Mouse (Mus musculus) left cerebral cortex, adult 11 months (tissue): ENCODE measurements around the gene Emx2.

Source experiments
- DNase-seq: peaks from one replicate; pipeline ENCODE4 v3.0.0; 2022; ENCODE audit warnings: low spot score

Gene Emx2

DNA sequence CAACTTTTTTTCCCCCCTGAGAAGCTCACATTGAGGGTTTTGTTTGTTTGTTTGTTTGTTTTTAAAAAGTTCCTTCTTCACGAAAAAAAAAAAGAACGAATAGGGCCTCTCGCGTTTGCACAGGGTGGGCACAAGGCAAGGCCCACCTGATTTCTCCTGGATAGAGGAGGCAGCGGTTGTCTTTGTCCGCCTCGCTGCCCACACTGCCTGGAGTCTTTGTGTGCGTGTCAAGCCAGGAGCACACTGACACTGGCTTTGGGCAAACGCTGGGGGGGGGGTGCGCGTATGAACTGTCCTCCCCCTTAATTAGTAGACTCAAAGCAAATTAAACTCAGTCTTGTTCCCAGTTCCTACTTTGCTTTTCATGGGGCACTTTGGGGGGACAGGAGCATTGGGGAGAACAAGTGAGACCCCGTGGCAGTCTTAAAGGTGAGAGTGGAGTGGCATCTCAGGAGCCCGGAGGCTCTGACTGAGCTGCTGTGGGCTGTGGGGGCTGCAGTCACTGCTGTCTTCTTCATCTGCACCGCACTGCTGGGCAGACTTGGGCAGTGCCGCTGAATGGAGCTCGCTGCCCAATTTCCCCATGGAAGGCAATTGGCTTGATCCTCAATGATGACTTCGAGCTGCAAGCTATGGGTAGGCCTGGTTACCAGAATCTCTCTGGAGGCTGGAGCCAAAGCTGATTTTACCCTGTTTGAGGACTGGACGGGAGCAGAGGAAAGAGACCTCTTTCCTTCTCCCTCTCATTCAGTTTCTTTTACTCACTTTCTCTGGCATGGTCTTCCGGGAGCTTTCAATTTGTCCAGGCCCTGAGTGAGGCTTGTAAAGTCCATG, 4.5 kb downstream of the Emx2 start:
- no peak for DNase-seq

DNA sequence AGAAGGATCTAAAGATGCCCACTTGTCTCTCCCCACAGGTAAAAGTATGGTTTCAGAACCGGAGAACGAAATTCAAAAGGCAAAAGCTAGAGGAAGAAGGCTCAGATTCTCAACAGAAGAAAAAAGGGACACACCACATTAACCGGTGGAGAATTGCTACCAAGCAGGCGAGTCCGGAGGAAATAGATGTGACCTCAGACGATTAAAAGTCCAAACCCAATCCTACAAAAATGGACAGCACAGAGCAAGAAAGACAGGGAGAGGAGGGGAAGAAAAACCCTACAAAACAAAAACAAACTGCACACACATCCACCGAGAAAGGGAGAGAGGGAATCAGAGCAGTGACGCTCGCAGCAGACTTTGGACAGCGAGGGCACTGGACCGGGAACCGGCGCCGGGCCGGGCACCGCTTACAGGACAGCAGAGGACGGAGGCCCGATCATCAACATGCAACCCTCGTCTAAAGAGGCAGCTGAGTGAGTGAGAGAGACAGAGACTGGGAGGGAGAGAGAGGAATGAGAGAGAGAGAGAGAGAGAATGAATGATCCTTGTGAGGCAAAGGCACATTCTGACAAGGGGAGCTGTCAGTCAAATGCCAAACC, 5.8 kb downstream of the Emx2 start:
- no peak for DNase-seq

DNA sequence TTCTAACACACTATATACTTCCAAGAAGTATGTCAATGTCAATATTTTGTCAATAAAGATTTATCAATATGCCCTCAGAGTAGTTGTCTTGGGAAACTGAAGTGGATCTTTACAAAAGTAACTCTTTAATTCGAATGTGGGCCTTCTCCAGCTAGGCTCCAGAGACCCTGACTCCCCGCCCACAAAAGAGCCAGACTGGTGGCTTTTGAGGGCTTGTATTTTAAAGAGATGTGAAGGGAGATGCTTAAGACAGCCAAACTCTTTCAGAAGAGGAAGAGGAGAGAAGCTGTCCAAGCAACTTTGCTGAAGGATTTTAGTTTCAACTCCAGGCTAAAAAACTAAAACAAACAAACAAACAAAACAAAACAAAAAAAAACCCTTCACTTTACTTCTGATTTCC, 7.1 kb downstream of the Emx2 start:
- DNase-seq: no peak

DNA sequence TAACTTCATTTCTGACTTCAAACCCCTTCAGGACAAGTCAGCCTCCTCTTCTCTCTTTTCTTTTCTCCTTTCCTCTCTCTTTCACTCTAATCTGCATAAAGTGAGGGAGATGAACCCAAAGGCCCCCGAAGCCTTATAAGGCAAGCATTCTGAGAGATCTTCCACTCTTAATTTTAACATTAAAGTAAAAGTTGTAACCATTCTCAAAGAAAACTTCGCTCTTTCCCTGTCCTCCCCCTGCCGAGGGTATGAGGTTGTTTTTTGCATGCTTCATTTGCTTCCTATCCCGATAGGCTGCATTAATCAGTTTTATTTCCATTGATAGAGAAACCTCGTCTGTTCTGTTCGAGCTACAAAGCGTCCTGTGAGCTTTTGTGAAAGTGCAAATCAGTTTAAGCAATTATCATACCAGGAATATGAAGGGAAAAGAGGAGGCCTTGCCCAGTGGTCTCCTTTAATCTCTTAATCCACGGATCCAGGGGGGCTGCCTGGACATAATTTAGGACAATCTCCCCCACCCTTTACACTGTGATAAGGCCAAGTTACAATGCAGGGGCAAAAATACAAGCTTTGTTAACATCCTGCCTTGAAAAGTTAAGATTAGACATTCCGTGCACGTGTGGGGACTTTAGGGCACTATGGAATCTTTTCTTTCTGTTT, 7.7 kb downstream of the Emx2 start:
- DNase-seq: no peak

DNA sequence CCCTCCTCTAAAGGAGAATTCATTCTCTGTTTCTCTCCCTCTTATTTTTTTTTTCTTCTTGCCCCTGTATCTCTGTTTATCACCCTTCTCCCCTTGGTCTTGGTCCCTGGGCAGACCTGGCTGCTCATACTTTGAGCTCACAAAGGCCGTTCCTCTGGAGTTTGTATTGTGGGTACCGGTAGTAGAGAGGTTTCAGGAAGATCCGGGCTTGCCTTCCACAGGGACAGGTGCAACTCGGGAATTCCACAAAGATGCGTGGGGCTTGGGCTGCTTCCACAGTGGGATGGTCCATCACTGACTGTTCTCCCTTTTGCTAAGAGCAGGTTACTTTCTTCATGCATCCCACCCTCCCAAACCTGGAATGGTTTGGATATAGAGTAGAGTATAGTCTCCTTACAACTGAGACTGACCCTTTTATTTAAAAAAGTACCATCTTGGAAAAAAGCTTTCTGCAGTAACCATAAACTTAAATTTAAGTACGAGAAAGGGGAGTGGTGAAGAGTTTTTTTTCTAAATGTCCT, 8.3 kb downstream of the Emx2 start:
- DNase-seq: no peak

DNA sequence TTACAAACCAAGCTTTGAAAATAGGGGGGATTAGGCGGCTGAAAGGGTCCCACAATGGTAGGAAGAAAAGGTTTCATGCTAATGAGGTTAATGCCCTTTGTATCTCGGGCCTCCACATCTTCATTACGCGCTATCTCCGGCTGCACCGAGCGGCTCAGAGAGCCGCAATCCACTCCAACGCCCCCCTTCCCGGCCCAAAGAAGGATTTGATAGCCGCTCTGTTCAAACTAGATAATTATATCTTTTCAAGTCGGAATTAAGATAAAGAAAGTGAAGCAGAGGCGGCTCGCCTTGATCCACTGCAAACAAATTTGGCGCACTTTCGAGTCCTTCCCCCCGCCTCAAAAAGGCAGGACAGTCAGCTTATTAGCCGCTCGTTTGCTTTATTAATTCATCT, 8.8 kb downstream of the Emx2 start:
- DNase-seq: no peak

DNA sequence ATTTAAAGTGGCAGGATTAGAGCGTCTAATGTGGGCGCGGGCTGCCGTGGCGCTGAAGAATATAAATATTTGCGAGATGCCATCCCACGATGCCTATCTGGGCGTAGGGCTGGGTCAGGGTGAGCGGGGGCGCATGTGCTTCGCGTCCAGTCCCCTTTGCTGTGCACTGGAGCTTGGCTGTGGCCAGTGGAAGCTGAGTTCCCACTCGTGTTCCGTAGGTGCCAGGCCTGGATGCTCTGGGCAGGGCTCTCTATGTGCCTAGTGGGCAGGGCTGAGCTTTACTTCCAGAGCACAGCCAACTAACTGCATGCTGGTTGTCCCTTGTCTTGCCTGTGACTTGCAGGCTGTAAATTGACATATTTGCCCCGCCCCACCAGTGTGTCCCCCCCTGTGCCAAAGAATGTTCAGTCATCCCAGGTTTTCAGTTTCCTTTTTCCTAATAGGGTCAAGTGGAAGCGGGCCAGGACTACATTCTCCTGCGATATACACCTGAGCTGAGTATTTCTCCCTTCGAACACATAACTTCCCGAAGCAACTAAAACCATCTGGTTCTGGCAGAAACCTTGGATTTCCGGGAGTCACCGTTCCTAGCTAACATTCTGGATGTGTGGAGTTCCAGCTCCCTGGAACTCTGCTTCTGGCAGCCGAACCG, 9.4 kb downstream of the Emx2 start:
- no peak for DNase-seq

DNA sequence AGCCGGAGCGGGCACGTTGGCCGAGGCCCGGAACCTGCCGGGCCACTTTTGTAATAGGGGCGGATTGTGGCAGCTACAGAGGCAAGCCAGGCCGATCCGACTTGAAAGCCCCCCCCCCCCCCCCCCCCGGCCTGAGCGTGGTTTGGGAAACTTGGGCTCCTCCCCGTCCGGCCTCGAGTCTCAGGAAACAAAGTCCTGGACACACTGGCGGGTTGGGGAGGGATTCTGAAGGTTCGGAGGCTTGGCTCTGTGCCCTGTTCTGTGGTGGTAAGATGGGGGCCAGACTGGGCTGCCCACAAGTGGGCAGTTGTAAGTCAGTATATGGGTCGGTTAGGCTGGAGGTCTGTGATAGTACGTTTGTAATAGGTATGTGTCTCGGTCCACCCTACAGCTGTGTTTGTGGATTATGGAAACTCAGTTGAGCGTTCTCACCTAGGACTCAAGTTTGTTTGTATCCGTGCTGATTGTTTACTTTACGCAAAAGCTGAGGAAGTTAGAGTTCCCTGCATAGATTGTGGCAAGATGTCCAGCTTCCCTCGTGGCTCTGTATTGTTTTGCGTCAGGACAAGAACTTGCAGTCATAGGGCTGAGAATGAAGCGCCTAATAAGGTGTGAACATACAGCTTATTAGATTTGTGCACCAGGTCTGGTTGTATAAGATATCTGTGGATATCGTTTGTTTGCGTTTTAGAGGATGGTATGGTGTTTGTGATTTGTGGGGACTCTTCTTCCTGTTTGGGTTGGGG, 10.1 kb downstream of the Emx2 start:
- no peak for DNase-seq

DNA sequence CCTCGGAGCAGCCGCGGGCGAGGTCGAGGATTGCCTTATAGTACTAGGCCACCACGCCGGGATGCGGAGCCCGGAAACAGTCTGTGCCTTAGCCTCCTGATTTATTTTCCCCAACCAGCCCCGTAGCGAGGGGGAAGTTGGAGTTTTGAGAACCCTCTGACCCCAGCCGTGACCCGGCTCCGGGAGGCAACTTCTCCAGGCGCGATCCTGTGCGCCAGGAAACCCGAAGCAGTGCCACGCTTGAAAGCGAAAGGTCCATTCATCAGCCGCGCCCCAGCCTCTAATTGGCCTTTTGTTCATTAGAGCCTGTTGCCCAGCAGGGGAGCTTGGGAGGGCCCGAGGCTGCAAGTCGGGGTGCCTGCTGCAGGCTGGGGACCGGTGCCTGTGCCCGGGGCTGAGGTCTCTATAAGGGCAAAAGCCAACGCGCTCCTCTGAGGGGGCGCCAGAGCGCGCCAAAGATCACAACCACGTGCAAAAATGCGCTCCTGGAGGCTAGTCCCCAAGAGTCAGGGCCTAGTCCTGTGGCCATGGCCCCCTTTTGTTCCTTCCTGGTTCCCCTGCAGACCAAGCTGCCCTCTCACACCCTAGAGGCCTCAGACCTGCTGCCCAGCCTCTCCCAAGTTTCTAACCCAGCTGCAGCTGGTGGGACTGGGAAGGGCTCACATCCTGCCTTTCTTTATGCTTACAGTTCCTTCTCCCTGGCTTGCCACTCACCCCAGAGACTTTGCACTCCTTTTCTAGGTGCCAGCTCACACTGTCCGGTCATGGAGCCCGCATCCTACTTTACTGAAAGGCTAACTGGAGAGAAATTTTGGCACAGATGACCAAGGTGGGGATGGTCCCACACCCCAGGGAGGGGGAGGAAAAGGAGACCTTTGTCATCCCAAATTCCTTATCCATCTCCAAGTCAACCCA, 11.1 kb downstream of the Emx2 start:
- DNase-seq: no peak

DNA sequence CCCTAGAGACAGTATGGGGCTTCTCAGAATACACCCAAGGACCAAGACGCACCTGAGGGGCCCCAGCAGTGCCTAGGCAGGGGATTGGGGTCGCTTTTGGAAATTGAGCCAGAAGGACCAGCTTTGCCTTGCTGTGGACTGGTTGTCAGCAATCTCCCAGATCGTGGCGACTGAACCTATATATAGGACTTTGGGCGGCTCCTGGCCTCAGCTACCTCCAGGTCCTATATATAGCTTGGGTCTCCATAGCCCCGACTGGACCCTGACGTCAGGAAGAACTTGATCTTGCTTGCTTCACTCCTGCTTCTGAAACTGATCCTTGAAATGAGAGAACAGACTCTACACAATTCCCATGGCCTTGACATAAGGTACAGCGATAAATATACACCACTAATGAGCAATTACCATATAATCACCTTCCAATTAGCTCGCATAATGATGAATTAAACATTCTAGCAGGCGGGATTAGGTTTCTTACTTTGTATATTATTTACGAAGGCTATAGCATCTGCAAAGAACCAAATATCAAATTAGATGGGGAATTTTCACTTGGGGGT, 12.0 kb downstream of the Emx2 start:
- no peak for DNase-seq

DNA sequence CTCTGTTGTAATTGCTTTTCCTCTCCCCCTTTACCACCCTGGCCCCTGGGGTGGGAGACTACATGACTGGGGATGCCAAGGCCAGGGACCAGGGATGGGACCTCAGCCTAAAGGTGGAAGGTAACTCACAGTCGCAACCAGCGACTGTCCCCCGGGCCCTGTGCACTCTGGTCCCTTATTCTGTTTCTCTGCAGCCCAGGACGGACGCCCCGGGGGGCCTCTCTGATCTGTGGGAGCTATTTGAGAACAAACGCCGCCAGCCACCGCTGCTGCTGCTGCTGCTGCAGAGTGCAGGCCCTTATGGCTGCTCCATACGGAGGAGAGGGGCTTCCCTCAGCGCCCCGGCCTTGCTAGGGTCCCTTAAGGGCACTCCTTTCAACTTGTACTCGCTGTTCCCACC, 12.7 kb downstream of the Emx2 start:
- DNase-seq: no peak

DNA sequence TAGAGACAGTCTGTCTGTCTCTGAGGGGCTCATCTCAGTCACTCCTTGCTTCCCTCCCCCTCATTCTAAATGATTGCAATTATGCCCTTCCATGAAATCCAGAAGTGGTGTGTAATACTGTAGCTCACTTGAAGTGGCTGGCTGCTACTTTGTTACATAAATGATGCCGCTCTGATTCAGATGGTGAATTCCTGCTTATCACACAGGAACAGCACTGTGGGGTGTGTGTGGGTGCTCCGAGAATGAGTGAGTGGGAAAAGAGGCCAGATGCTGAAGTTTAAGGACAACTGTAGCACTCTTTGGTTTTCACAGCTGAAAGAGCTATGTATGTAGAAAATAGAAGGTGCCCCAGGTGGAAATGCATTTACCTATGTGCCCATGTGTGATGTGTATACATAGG, 14.7 kb downstream of the Emx2 start:
- DNase-seq: no peak

DNA sequence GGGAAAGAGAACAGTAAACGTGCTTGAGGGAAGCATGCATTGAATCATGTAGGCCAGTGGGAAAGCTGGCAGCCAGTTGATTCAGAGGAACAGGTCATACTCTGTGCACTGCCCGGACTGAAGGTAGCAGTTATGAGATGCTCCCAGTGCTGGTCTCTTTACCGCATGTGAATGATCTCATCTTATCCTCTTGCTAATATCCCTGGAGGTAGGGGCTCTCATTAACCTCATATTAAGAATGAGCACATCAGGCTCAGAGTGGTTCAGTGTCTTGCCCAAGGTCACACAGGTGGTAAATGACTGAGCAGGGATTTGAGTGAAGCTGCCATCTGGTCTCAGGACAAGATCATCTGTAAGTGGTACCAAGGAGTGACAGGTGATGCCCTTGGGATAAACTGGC, 21.7 kb downstream of the Emx2 start:
- no peak for DNase-seq

DNA sequence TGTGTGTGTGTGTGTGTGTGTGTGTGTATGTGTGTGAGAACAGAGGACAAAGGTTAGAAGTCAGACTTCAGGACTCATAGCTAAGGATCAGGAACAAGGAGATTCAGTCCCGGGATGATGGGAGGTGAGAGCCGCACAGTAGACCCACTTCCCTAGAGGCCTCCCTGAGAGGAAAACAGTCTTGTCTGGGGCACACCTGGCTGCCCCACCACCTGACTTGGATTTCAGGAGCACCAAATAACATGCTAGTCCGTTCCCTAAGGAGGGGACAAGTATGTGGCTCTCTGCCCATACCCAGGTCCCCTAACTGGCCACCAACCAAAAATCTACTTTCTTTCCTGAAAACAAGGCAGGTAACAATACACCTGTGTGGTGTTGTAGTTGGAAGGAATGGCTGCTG, 22.4 kb downstream of the Emx2 start:
- no peak for DNase-seq

DNA sequence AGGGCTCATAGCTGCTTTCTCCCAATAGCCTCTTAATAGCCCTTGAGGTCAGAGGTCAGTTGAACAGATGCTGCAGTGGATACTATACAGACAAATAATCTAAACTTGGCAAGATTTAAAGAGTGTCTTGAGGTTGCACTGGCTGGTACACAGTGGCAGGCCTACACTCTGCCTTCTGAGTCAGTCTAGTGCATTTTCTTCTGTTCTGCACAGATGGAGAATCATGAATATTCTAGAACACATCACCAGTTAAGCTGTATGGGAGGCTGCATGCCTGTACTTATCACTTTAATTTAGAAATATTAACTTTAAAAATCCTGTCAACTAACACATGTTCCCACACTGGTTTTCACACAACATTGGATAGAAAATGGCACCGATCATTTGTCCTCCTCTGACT, 34.1 kb downstream of the Emx2 start:
- no peak for DNase-seq

DNA sequence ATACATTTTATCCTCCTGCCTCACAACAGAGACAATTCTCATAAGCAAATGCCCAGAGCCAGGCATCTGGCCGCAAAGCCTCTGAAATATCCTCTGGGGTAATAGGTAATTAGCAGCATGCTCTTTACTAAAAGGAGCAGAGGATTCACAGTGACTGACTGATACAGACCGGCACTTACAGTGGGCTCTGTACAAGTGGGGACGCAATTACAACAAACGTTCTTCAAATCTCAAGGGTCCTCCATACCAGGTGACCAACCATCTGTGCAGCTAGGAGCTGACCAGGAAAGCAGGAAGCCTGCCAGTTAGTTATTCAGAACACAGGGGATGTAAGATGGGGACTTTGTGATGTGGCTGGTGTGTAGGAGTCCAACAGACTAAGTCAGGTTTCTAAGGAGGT, 38.7 kb downstream of the Emx2 start:
- no peak for DNase-seq

DNA sequence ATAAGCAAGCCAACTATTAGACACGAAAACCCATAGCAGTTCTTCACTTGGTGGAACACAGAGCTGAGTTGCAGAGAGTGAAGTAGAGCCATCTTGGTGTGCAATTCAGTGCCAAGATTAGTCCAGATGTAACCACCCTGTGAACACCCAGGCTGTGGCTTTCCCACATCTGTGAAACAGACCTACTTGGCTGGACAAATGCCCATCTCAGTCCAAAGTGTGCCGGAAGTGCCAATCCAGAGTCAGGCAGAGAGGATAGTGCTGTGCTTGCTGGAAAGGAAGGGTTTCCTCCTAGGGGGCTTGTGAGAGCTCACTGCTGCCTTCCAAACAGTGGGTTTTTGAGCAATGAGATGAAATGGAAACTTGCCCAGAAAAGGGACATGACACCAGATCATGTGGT, 50.7 kb downstream of the Emx2 start:
- DNase-seq: no peak

DNA sequence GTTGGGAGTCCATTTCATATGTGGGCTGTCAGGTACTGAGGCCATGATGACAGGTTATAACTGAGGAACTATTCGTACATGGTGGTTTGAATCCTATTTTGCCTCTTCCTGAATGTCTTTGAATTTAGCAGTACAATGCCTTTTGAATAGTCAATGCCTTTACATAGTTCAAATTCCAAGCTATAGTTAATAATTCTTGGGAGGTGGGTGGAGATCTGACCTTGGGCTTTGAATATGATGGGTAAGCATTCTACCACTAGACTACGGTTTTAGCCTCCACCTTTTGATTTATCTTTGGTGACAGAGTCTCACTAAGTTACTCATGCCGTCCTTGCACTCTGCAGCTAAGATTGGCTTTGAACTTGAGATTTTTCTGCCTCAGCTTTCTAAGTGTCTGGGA, 55.0 kb downstream of the Emx2 start:
- no peak for DNase-seq
